Mouse (Mus musculus) heart, embryonic 15.5 days (tissue): ENCODE measurements around the gene Plin3. TPM values are rescaled to one million over a fixed set of nuclear protein-coding genes. Genes with fewer than 3 reads are reported as not detected.
"Not testable (repeated sequence)": the region's sequence is repeated elsewhere in the genome, so short reads cannot be mapped to it uniquely, and the experiment has no call there.

Experiments used
- ATAC-seq: fragments of 200-750 bp; cut with Nextera tagmentation; replicated peaks from 2 replicates; pipeline ENCODE4 v1.8.0; 2017; ENCODE audit warnings: low read depth, moderate TSS enrichment; ENCODE audit not compliant: insufficient number of reproducible peaks, insufficient read depth, low FRiP score
- H3K27ac ChIP-seq: fragments of 300-500 bp; sonication (generic); 2 replicates; pipeline ENCODE4 v1.5.1; 2015; ENCODE audit warnings: mild to moderate bottlenecking, inconsistent platforms
- H3K27me3 ChIP-seq: fragments of 300-500 bp; sonication (generic); 2 replicates; pipeline ENCODE4 v1.6.1; 2015; ENCODE audit warnings: inconsistent platforms
- H3K36me3 ChIP-seq: fragments of 300-500 bp; sonication (generic); 2 replicates; pipeline ENCODE4 v1.6.1; 2015; ENCODE audit warnings: mild to moderate bottlenecking, inconsistent platforms
- H3K4me1 ChIP-seq: fragments of 300-500 bp; sonication (generic); replicated peaks from 2 replicates; pipeline ENCODE4 v1.6.1; 2015; ENCODE audit warnings: inconsistent platforms
- H3K4me2 ChIP-seq: fragments of 300-500 bp; sonication (generic); 2 replicates; pipeline ENCODE4 v1.6.1; 2015; ENCODE audit warnings: inconsistent platforms, mild to moderate bottlenecking, moderate library complexity
- H3K4me3 ChIP-seq: fragments of 300-500 bp; sonication (generic); 2 replicates; pipeline ENCODE4 v1.5.1; 2015; ENCODE audit warnings: mild to moderate bottlenecking, inconsistent platforms
- H3K9ac ChIP-seq: fragments of 300-500 bp; sonication (generic); 2 replicates; pipeline ENCODE4 v1.6.1; 2015; ENCODE audit warnings: mild to moderate bottlenecking, inconsistent platforms
- H3K9me3 ChIP-seq: fragments of 300-500 bp; sonication (generic); replicated peaks from 2 replicates; pipeline ENCODE4 v1.6.1; 2016; ENCODE audit warnings: inconsistent platforms
- WGBS: fragments of 180-500 bp; shearing (Covaris S2); methylation state at CpG from one replicate; pipeline ENCODE4 v1.1.7; 2015; ENCODE audit warnings: mixed read lengths; 5-methylcytosine and 5-hydroxymethylcytosine counted together
- polyA plus RNA-seq: library from polyadenylated mRNA; unstranded; fragments of >200 nt; fragmentation: Nextera tagmentation; extraction: Ambion mirVana; gene quantifications from 2 replicates; pipeline ENCODE4 v1.2.1, GENCODE M21; 2015

The Plin3 gene
- polyA plus RNA-seq, 1 experiment from 2014 or later, result 61.1 TPM

GRCm38 (mm10) chr17:56271609-56272253, 20.9 kb downstream of the Plin3 start:
- no peak overlapping the region for H3K4me3 ChIP-seq
- H3K9me3 ChIP-seq, result no peaks in the 10 kb centered on the region
- H3K4me2 ChIP-seq, result no peak overlapping the region
- no peaks in the 10 kb centered on the region for H3K27me3 ChIP-seq
- H3K4me1 ChIP-seq, result peaks cover 21% of the 10 kb centered on the region
- no peak overlapping the region for H3K27ac ChIP-seq
- WGBS, result 87% methylated on average over 12 of the region's 12 CpGs
- no peak overlapping the region for H3K9ac ChIP-seq
- peaks cover 25% of the 10 kb centered on the region for H3K36me3 ChIP-seq
- ATAC-seq, result no peak

GRCm38 (mm10) chr17:56269741-56270140, 22.9 kb downstream of the Plin3 start:
- H3K27ac ChIP-seq, result peak overlapping the region; percentile 87
- ATAC-seq, result no peak
- H3K36me3 ChIP-seq, result peaks cover 25% of the 10 kb centered on the region
- no peaks in the 10 kb centered on the region for H3K27me3 ChIP-seq
- WGBS, result 78% methylated on average over 3 of the region's 3 CpGs
- H3K4me3 ChIP-seq, result no peak overlapping the region
- no peak overlapping the region for H3K9ac ChIP-seq
- peak overlapping the region; percentile 69 for H3K4me2 ChIP-seq
- peaks cover 26% of the 10 kb centered on the region for H3K4me1 ChIP-seq
- no peaks in the 10 kb centered on the region for H3K9me3 ChIP-seq

GRCm38 (mm10) chr17:56269153-56269630, 23.5 kb downstream of the Plin3 start:
- peak overlapping the region; percentile 47 for H3K4me3 ChIP-seq
- peak overlapping the region; percentile 69 for H3K4me2 ChIP-seq
- WGBS, result 19% methylated on average over 12 of the region's 12 CpGs
- H3K27ac ChIP-seq, result peak overlapping the region; percentile 87
- no peaks in the 10 kb centered on the region for H3K27me3 ChIP-seq
- no peaks in the 10 kb centered on the region for H3K9me3 ChIP-seq
- ATAC-seq, result peak; percentile 82
- peaks cover 22% of the 10 kb centered on the region for H3K4me1 ChIP-seq
- H3K9ac ChIP-seq, result peak overlapping the region; percentile 40
- peaks cover 24% of the 10 kb centered on the region for H3K36me3 ChIP-seq

GRCm38 (mm10) chr17:56266271-56266670, 26.4 kb downstream of the Plin3 start:
- no peak overlapping the region for H3K27ac ChIP-seq
- no peaks in the 10 kb centered on the region for H3K9me3 ChIP-seq
- H3K27me3 ChIP-seq, result no peaks in the 10 kb centered on the region
- WGBS, result 37% methylated on average over 3 of the region's 3 CpGs
- peaks cover 36% of the 10 kb centered on the region for H3K4me1 ChIP-seq
- H3K9ac ChIP-seq, result no peak overlapping the region; the same call in 1 of the 2 replicates
- H3K4me2 ChIP-seq, result no peak overlapping the region
- peaks cover 19% of the 10 kb centered on the region for H3K36me3 ChIP-seq
- no peak overlapping the region for H3K4me3 ChIP-seq
- no peak for ATAC-seq

- WGBS, result 84% methylated on average over 3 of the region's 3 CpGs
- ATAC-seq, result no peak
- Histone ChIP-seq H3K4me3 (no peak overlapping the region), H3K27me3 (no peaks in the 10 kb centered on the region), H3K36me3 (peaks cover 18% of the 10 kb centered on the region), H3K9me3 (no peaks in the 10 kb centered on the region), H3K4me1 (peaks cover 40% of the 10 kb centered on the region), H3K27ac (no peak overlapping the region), H3K4me2 (no peak overlapping the region), H3K9ac (no peak overlapping the region)
Measured at GRCm38 (mm10) chr17:56265869-56266268, 26.8 kb downstream of the Plin3 start.

GRCm38 (mm10) chr17:56265011-56265410, 27.7 kb downstream of the Plin3 start:
- no peak overlapping the region for H3K4me2 ChIP-seq
- no peak overlapping the region for H3K27ac ChIP-seq
- H3K36me3 ChIP-seq, result peaks cover 18% of the 10 kb centered on the region
- no peaks in the 10 kb centered on the region for H3K9me3 ChIP-seq
- H3K4me1 ChIP-seq, result peaks cover 48% of the 10 kb centered on the region
- no peak overlapping the region for H3K9ac ChIP-seq
- WGBS, result 90% methylated on average over 4 of the region's 4 CpGs
- no peak for ATAC-seq
- H3K4me3 ChIP-seq, result no peak overlapping the region
- H3K27me3 ChIP-seq, result no peaks in the 10 kb centered on the region

GRCm38 (mm10) chr17:56264020-56264419, 28.7 kb downstream of the Plin3 start:
- H3K36me3 ChIP-seq, result peaks cover 25% of the 10 kb centered on the region

GRCm38 (mm10) chr17:56262645-56263094, 30.0 kb downstream of the Plin3 start:
- peak; percentile 41; the same call in 1 of the 2 replicates for ATAC-seq
- 58% methylated on average over 3 of the region's 3 CpGs for WGBS
- peak overlapping the region; percentile 85 for H3K27ac ChIP-seq
- no peak overlapping the region for H3K4me3 ChIP-seq
- H3K4me2 ChIP-seq, result peak overlapping the region; percentile 31
- peaks cover 30% of the 10 kb centered on the region for H3K36me3 ChIP-seq
- H3K4me1 ChIP-seq, result peaks cover 67% of the 10 kb centered on the region
- H3K9ac ChIP-seq, result no peak overlapping the region
- H3K9me3 ChIP-seq, result no peaks in the 10 kb centered on the region
- no peaks in the 10 kb centered on the region for H3K27me3 ChIP-seq

More at GRCm38 (mm10) chr17:56264020-56264419, 28.7 kb downstream of the Plin3 start:
- WGBS, result 24% methylated on average over 8 of the region's 8 CpGs
- Histone ChIP-seq H3K9me3 (no peaks in the 10 kb centered on the region), H3K27ac (peak overlapping the region; percentile 34; the same call in 1 of the 2 replicates), H3K9ac (no peak overlapping the region), H3K4me2 (no peak overlapping the region), H3K4me1 (peaks cover 53% of the 10 kb centered on the region), H3K4me3 (no peak overlapping the region), H3K27me3 (no peaks in the 10 kb centered on the region)
- ATAC-seq, result 0 out of 2 replicates have a peak, but pooled peaks have one; percentile 24

GRCm38 (mm10) chr17:56261166-56261565, 31.5 kb downstream of the Plin3 start:
- Histone ChIP-seq H3K4me1 (peaks cover 69% of the 10 kb centered on the region), H3K36me3 (peaks cover 30% of the 10 kb centered on the region), H3K27me3 (no peaks in the 10 kb centered on the region), H3K9me3 (no peaks in the 10 kb centered on the region), H3K27ac (peak overlapping the region; percentile 85), H3K4me2 (peak overlapping the region; percentile 94), H3K9ac (peak overlapping the region; percentile 41; the same call in 1 of the 2 replicates), H3K4me3 (0 out of 2 replicates have a peak overlapping the region, but pooled peaks have one; percentile 7)
- WGBS, result 43% methylated on average over 3 of the region's 3 CpGs
- ATAC-seq, result 0 out of 2 replicates have a peak, but pooled peaks have one; percentile 24

GRCm38 (mm10) chr17:56259301-56260037, 33.2 kb downstream of the Plin3 start:
- peaks cover 71% of the 10 kb centered on the region for H3K4me1 ChIP-seq

GRCm38 (mm10) chr17:56258812-56259211, 33.9 kb downstream of the Plin3 start:
- ATAC-seq, result not testable (repeated sequence)
- H3K36me3 ChIP-seq, result peaks cover 30% of the 10 kb centered on the region

More at GRCm38 (mm10) chr17:56259301-56260037, 33.2 kb downstream of the Plin3 start:
- no peak for ATAC-seq
- 0 out of 2 replicates have a peak overlapping the region, but pooled peaks have one; percentile 85 for H3K27ac ChIP-seq
- H3K4me2 ChIP-seq, result peak overlapping the region; percentile 94
- no peaks in the 10 kb centered on the region for H3K9me3 ChIP-seq
- WGBS, result 88% methylated on average over 10 of the region's 10 CpGs
- H3K36me3 ChIP-seq, result peaks cover 30% of the 10 kb centered on the region
- peak overlapping the region; percentile 41; the same call in 1 of the 2 replicates for H3K9ac ChIP-seq
- H3K27me3 ChIP-seq, result no peaks in the 10 kb centered on the region
- H3K4me3 ChIP-seq, result peak overlapping the region; percentile 14

More at GRCm38 (mm10) chr17:56258812-56259211, 33.9 kb downstream of the Plin3 start:
- H3K27ac ChIP-seq, H3K9me3 ChIP-seq, H3K27me3 ChIP-seq, H3K9ac ChIP-seq: not testable (repeated sequence)
- Histone ChIP-seq H3K4me3 (peak overlapping the region; percentile 70), H3K4me1 (peaks cover 67% of the 10 kb centered on the region), H3K4me2 (peak overlapping the region; percentile 94)
- 58% methylated on average over 2 of the region's 2 CpGs for WGBS
